Mouse (Mus musculus) G1E (cell line): ENCODE measurements at regions not wholly inside any gene's neighbourhood (a gene's known extent, or its start where the extent isn't known, plus 50 kb on each side); places are given as distances from the start of the nearest gene placed in this dataset.

Experiments used
- ATAC-seq: 2 replicates; pipeline ENCODE4 v1.8.0; 2016; ENCODE audit warnings: mild to moderate bottlenecking; ENCODE audit not compliant: insufficient number of reproducible peaks, poor library complexity, low FRiP score, severe bottlenecking; ENCODE audit errors: extremely low read depth
- DNase-seq: peaks from one replicate; pipeline ENCODE4 v3.0.0; 2012; ENCODE audit warnings: low spot score
- H3K27me3 ChIP-seq: 2 replicates; pipeline ENCODE4 v1.6.1; 2012; ENCODE audit warnings: mild to moderate bottlenecking, low read length, inconsistent platforms; ENCODE audit not compliant: insufficient read depth
- H3K36me3 ChIP-seq: replicated peaks from 2 replicates; pipeline ENCODE3; 2012; ENCODE audit warnings: mild to moderate bottlenecking, inconsistent platforms
- H3K4me1 ChIP-seq: 2 replicates; pipeline ENCODE4 v1.6.1; 2012; ENCODE audit warnings: low read depth, low read length, inconsistent platforms, mixed read lengths; ENCODE audit not compliant: insufficient read depth
- H3K4me3 ChIP-seq: 2 replicates; pipeline ENCODE4 v1.5.1; 2012; ENCODE audit warnings: low read depth, mild to moderate bottlenecking, inconsistent platforms, low read length, moderate library complexity, mixed read lengths
- H3K9me3 ChIP-seq: replicated peaks from 2 replicates; pipeline ENCODE4 v1.6.1; 2012; ENCODE audit warnings: inconsistent platforms
- CTCF ChIP-seq: IDR thresholded peaks from 2 replicates; pipeline ENCODE4 v1.5.1; 2012; ENCODE audit warnings: low read depth, low read length, inconsistent platforms, mixed read lengths
- GATA1 ChIP-seq: IDR thresholded peaks from 2 replicates; pipeline ENCODE4 v1.6.1; 2012; ENCODE audit warnings: borderline replicate concordance, low read length, inconsistent platforms, mixed read lengths
- GATA2 ChIP-seq: IDR thresholded peaks from 2 replicates; pipeline ENCODE4 v1.6.1; 2012; ENCODE audit warnings: low read depth, low read length, inconsistent platforms, borderline replicate concordance
- POLR2AphosphoS5 ChIP-seq: IDR thresholded peaks from 2 replicates; pipeline ENCODE4 v1.6.1; 2012; ENCODE audit warnings: low read depth, low read length, inconsistent platforms; ENCODE audit not compliant: insufficient replicate concordance
- TAL1 ChIP-seq: conservative IDR thresholded peaks from 2 replicates; pipeline ENCODE4 v1.6.1; 2012; ENCODE audit warnings: low read depth, low read length, inconsistent platforms, mixed read lengths

DNA sequence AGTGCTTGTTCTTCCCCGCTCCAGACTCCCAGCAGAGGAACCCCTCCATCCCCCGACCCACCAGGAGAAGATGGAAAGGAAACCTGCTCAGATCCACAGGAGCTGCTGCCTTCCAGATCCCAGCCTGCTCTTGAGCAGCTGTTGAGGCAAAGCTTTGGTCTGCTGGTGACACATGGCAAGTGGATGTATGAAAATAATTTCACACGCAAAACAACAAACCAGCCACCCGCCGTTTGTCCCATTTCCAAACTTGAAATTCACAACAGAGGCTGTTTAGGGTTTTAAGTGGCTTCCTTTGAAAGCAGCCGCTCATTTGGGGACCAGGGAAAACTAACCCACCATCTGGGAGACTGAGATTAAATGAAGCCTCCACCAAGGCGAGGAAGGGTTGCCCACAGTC, 220.8 kb upstream of the Zdhhc25 start:
- H3K4me3 ChIP-seq, result no peak overlapping the region
- peaks cover 86% of the 10 kb centered on the region for H3K9me3 ChIP-seq
- no peaks in the 10 kb centered on the region for H3K4me1 ChIP-seq
- H3K27me3 ChIP-seq, result no peaks in the 10 kb centered on the region
- ATAC-seq (no peak), DNase-seq (no peak)
- TF ChIP-seq GATA2 (no peak), POLR2AphosphoS5 (no peak), TAL1 (no peak), CTCF (no peak), GATA1 (no peak)
- no peaks in the 10 kb centered on the region for H3K36me3 ChIP-seq

DNA sequence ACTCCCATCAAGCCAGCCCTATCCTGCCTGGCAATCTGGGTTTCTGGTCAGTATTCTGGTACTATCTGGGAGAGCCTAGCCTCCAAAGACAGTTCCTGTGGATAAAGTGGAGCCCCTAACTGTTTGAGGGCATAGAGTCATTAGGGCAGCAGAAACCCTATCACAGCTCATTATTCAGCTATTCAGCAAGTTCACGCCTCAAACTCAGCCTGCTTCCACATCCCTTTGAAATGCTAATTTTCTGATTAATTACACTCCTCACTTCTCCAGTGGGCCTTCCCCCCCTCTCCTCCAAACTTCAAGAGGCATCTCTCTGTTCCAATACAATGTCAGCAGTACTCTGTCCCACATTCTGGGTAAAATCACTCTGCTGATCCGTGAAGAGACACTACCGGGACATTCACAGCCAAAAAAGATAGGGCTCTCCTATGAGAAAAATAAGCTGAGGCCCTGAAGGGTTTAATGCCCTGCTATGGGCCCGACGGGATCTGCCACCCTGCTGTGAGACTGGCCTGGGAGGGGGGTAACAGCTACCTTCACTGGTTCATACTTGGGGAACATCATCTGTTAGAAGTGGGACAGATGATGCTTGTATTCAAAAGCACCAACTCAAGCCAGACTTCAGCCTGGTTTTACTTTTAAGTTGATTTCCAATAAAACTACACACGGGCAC, 220.0 kb upstream of the Zdhhc25 start:
- Histone ChIP-seq H3K36me3 (no peaks in the 10 kb centered on the region), H3K4me3 (no peak overlapping the region), H3K9me3 (peaks cover 86% of the 10 kb centered on the region), H3K27me3 (no peaks in the 10 kb centered on the region), H3K4me1 (no peaks in the 10 kb centered on the region)
- ATAC-seq, result no peak
- DNase-seq, result no peak
- no peak for TF ChIP-seq GATA2
- TF ChIP-seq POLR2AphosphoS5, result no peak
- TF ChIP-seq TAL1, result no peak
- no peak for TF ChIP-seq CTCF
- no peak for TF ChIP-seq GATA1

DNA sequence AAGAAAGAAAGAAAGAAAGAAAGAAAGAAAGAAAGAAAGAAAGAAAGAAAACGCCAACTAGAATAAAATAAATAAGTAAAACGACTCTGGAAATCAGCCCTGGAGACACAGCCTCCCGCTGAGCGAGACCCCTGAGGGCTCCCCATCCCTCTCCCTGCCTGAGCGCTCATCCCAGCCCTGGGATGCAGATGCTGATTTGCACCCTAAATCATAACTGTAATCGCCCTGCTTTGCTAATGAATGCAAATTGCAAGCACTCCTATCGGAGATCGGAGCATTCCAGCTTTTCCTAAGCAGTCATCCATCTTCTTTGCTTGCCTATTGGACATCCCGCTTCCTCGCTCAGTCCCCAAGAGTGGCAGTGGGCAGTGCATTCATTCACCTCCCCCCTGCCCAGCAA, 218.7 kb upstream of the Zdhhc25 start:
- Histone ChIP-seq H3K4me3 (no peak overlapping the region), H3K27me3 (no peaks in the 10 kb centered on the region), H3K36me3 (no peaks in the 10 kb centered on the region), H3K9me3 (peaks cover 82% of the 10 kb centered on the region), H3K4me1 (no peaks in the 10 kb centered on the region)
- DNase-seq, result no peak
- no peak for ATAC-seq
- TF ChIP-seq CTCF, result no peak
- TF ChIP-seq TAL1, result no peak
- TF ChIP-seq POLR2AphosphoS5, result no peak
- TF ChIP-seq GATA1, result no peak
- TF ChIP-seq GATA2, result no peak

DNA sequence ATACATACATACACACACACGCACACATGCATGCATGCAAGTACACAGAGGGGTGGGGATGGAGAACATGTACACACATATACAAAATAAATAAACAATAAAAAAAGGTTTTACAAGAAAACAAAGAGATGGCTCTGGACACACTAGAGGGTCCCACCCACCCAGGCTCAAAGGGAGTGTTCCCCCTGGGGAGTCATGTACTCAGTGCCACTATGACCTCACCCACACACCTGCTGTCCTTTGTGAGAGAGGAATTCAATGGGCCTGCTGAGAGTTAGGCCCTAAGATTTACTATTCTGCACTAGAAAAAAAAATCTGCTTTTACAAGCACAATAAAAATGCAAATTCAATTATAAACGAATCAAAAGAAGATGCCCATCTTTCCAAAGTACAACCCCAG, 214.2 kb upstream of the Zdhhc25 start:
- Histone ChIP-seq H3K27me3 (no peaks in the 10 kb centered on the region), H3K4me1 (no peaks in the 10 kb centered on the region), H3K4me3 (no peak overlapping the region), H3K36me3 (no peaks in the 10 kb centered on the region), H3K9me3 (peaks cover 66% of the 10 kb centered on the region)
- no peak for ATAC-seq
- TF ChIP-seq GATA2 (no peak), CTCF (no peak), GATA1 (no peak), TAL1 (no peak), POLR2AphosphoS5 (no peak)
- no peak for DNase-seq

DNA sequence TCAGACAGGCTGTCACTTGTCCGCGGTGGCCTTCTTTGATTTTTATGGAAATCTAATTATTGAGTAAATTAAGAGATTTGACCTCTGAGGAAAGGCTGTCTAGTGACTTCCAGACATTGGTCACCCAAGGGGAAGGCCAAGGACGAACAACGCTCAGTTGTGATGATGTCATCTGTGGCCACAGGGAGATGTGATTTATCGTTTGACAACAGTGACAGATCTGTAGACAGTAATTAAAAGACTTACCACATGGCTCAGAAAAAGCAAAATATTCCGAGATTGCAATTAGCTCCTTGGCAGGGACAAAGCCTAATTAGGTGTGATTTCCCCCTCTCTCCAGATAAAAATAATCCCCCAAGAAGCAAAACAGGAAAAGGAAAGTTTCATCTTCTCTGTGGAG, 213.4 kb upstream of the Zdhhc25 start:
- no peaks in the 10 kb centered on the region for H3K36me3 ChIP-seq
- no peak for ATAC-seq
- no peaks in the 10 kb centered on the region for H3K4me1 ChIP-seq
- DNase-seq, result no peak
- H3K4me3 ChIP-seq, result no peak overlapping the region
- no peaks in the 10 kb centered on the region for H3K27me3 ChIP-seq
- peaks cover 64% of the 10 kb centered on the region for H3K9me3 ChIP-seq
- TF ChIP-seq POLR2AphosphoS5 (no peak), CTCF (no peak), TAL1 (no peak), GATA2 (no peak), GATA1 (no peak)

DNA sequence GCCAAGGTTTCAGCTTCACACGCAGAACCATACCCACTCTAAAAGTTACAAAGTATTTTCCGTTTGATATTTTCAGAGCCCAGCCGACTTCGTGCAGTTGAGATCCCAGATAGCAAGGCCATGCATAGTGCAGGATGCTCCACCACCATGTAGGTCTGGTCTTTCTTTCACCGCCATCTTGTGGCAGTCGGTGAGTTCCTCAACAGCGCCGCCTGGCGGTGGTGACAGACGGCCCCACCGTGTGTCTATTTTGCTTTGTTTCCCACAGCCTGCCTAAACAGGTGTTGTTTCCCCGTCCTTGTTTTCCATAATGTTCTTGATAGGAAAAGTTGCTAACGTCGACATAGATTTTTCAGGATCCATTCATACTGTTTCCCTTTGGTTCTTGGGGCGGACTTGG, 208.3 kb upstream of the Zdhhc25 start:
- Histone ChIP-seq H3K27me3 (no peaks in the 10 kb centered on the region), H3K4me1 (no peaks in the 10 kb centered on the region), H3K36me3 (no peaks in the 10 kb centered on the region), H3K4me3 (no peak overlapping the region), H3K9me3 (peaks cover 58% of the 10 kb centered on the region)
- DNase-seq (no peak), ATAC-seq (no peak)
- no peak for TF ChIP-seq CTCF
- no peak for TF ChIP-seq POLR2AphosphoS5
- no peak for TF ChIP-seq GATA1
- no peak for TF ChIP-seq GATA2
- TF ChIP-seq TAL1, result no peak

DNA sequence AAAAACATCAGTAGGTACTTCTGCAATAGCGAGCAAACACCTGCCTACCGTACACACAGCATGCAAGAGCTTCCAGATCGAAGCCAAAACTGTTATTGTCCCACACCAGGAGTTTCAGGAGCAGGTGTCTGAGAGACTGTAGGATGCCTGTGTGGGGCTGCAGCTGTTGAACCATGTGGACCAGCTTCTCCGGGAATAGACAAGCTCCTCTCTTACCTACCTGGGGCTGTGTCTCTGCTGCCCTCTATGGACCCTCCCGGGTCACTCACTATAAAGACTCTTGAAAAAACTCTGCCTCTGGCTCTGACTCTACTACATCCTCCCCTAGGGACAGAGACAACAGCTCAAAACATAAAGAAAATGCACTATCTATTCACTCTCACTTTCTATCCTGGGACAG, 201.0 kb upstream of the Zdhhc25 start:
- Histone ChIP-seq H3K27me3 (no peaks in the 10 kb centered on the region), H3K4me1 (no peaks in the 10 kb centered on the region), H3K36me3 (no peaks in the 10 kb centered on the region), H3K4me3 (no peak overlapping the region), H3K9me3 (peaks cover 79% of the 10 kb centered on the region)
- ATAC-seq (no peak), DNase-seq (no peak)
- no peak for TF ChIP-seq GATA2
- TF ChIP-seq GATA1, result no peak
- TF ChIP-seq CTCF, result no peak
- TF ChIP-seq POLR2AphosphoS5, result no peak
- no peak for TF ChIP-seq TAL1
